Mouse (Mus musculus) adrenal gland, adult 10 weeks (tissue): ENCODE data around the gene Prrc2c. TPM values are rescaled to one million over a fixed set of nuclear protein-coding genes. Genes with fewer than 3 reads are reported as not detected.

ENCODE experiments used
- polyA plus RNA-seq: library from polyadenylated mRNA; stranded (reverse); fragments of 350-450 nt; fragmentation: Illumina TruSeq; extraction: RNeasy Lipid Tissue Mini Kit (QIAGEN cat#74804); gene quantifications from one replicate; pipeline ENCODE4 v1.2.3, GENCODE M21; 2014; ENCODE audit warnings: low read depth, low replicate concordance

The Prrc2c gene
- 92.4 TPM for polyA plus RNA-seq

DNA sequence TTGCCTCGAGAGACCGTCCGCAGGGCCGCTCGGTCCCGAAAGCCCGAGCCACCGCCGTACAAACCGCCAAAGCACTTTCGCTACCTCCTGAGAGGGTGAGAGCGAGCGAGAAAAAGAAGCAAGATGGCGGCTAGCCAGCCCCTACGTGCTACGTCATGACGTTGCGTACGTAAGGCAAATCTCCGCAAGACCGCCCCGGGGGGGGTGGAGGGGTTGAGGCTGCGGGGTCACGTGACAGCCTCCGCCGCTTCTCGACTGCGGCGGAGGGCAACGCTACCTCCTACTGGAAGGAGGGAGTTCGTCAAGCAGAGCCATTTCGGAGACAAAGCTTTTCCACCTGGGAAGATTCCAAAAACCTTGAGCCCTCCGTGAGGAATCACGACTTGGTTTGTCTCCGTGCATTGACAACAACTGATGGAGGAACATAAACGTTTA, at the start of gene Prrc2c:
TSS of gene Prrc2c (minus strand) at position 156 of the 435 bp plus-strand sequence.

GRCm38 (mm10) chr1:162658119-162658518, 82.2 kb downstream of the Prrc2c start, which contains the start of gene Myocos:
Gene Myocos, minus strand, starts transcription at chr1:162658219.

DNA sequence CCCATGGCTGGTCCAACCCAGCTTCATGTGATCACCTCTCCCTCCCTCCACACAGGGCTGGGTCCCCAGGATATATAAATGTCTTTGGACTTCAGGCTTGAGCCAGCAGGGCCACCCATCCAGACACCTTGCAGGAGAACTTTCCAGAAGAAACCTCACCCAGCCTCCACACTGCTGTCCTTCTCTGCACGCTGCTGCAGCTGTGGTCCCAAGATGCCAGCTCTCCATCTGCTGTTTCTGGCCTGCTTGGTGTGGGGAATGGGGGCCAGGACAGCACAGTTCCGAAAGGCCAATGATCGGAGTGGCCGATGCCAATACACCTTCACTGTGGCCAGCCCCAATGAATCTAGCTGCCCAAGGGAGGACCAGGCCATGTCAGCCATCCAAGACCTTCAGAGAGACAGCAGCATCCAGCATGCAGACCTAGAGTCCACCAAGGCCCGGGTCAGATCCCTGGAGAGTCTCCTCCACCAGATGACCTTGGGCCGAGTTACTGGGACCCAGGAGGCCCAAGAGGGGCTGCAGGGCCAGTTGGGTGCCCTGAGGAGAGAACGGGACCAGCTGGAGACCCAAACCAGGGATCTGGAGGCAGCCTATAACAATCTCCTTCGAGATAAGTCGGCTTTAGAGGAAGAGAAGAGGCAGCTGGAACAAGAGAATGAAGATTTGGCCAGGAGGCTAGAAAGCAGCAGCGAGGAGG, 101.2 kb downstream of the Prrc2c start, which contains the start of gene Myoc:
TSS of gene Myoc (plus strand) at position 105 of the 700 bp plus-strand sequence.

Other genes starting within 250 kb of the Prrc2c start
- 4.7 TPM for gene Mettl13, start 192.0 kb downstream of the Prrc2c start, polyA plus RNA-seq
- gene Vamp4, start 170.0 kb downstream of the Prrc2c start, polyA plus RNA-seq, result 164 TPM
- gene Myoc, start 101.4 kb downstream of the Prrc2c start, polyA plus RNA-seq, result 0.29 TPM
- gene Myocos, start 82.3 kb downstream of the Prrc2c start, polyA plus RNA-seq, result not detected
- 3.1 TPM for gene Fmo4, start 73.4 kb upstream of the Prrc2c start, polyA plus RNA-seq
- 789 TPM for gene Fmo1, start 126.1 kb upstream of the Prrc2c start, polyA plus RNA-seq
- gene Fmo2, start 158.2 kb upstream of the Prrc2c start, polyA plus RNA-seq, result 115 TPM
- not detected for gene Fmo6, start 197.0 kb upstream of the Prrc2c start, polyA plus RNA-seq
- 1.2 TPM for gene Fmo3, start 244.0 kb upstream of the Prrc2c start, polyA plus RNA-seq